Mouse (Mus musculus): ENCODE measurements at regions not wholly inside any gene's neighbourhood (a gene's known extent, or its start where the extent isn't known, plus 50 kb on each side); places are given as distances from the start of the nearest gene placed in this dataset.

DNA sequence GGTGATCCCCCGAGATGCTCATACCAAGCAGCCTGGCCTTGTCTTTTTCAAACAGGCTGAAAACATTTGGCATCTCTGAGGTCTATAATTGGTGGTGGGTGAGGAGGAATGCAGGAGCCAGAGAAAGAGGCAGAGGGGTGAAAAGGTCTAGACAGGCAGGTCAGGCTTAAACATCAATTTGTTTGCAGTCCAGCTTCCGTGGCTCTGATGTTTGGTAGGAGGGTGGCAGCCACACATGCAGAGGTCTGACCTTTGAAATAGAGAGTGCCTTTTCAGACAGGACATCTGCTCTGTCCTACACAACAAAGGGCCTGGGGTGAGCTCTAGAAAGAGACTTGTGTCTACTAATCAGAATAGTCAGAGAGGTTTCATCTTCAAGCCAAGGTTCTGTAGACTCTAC, 256.8 kb downstream of the Rybp start:
- TF ChIP-seq POLR2A (IDR thresholded peaks at IDR 0.05; ENCODE audit: insufficient read depth, low read depth, low read length) (no peak), CTCF (IDR thresholded peaks at IDR 0.05) (no peak)
